Mouse (Mus musculus): ENCODE data around the gene Nkx2-5. TPM values are rescaled to one million over a fixed set of nuclear protein-coding genes. Genes with fewer than 3 reads are reported as not detected.

The Nkx2-5 gene
- polyA plus RNA-seq (2012; ENCODE audit: low replicate concordance) = 3.5 and 5.3 TPM in 2 replicates

GRCm38 (mm10) chr17:26844909-26845148 lies at the start of gene Nkx2-5:
Gene Nkx2-5, minus strand, starts transcription at chr17:26845009.

Other genes starting within 250 kb of the Nkx2-5 start
- gene Atp6v0e, start 181.8 kb downstream of the Nkx2-5 start, polyA plus RNA-seq (2012; ENCODE audit: low replicate concordance) = 10.9 and 25.6 TPM in 2 replicates
- gene Crebrf, start 129.4 kb downstream of the Nkx2-5 start, polyA plus RNA-seq (2012; ENCODE audit: low replicate concordance) = 0.70 and 3.6 TPM in 2 replicates
- gene Bnip1, start 63.9 kb downstream of the Nkx2-5 start, polyA plus RNA-seq (2012; ENCODE audit: low replicate concordance) = 22.8 and 25.2 TPM in 2 replicates
- 31.2 and 34.1 TPM in 2 replicates for gene Kifc5b, start 72.1 kb upstream of the Nkx2-5 start, polyA plus RNA-seq (2012; ENCODE audit: low replicate concordance)
- gene Phf1, start 88.0 kb upstream of the Nkx2-5 start, polyA plus RNA-seq (2012; ENCODE audit: low replicate concordance) = 114 and 222 TPM in 2 replicates
- 267 and 527 TPM in 2 replicates for gene Cuta, start 94.6 kb upstream of the Nkx2-5 start, polyA plus RNA-seq (2012; ENCODE audit: low replicate concordance)
- gene Syngap1, start 96.2 kb upstream of the Nkx2-5 start, polyA plus RNA-seq (2012; ENCODE audit: low replicate concordance) = 52.4 and 56.2 TPM in 2 replicates
- gene Zbtb9, start 128.2 kb upstream of the Nkx2-5 start, polyA plus RNA-seq (2012; ENCODE audit: low replicate concordance) = 7.7 and 10.5 TPM in 2 replicates
- gene Bak1, start 184.0 kb upstream of the Nkx2-5 start, polyA plus RNA-seq (2012; ENCODE audit: low replicate concordance) = 126 and 276 TPM in 2 replicates
- gene Itpr3, start 212.3 kb upstream of the Nkx2-5 start, polyA plus RNA-seq (2012; ENCODE audit: low replicate concordance) = 8.7 and 17.8 TPM in 2 replicates

Measured in leukemia stem cell, adult 10-12 weeks (primary cell).